ENCODE assay signal across 8 mouse cellular contexts in genomic region chr9:21213617-21214190, GRCm38 (mm10). TPM values are rescaled to one million over a fixed set of nuclear protein-coding genes. Genes with fewer than 3 reads are reported as not detected.
DNase-seq lines count a peak whose midpoint lies in the region; ATAC-seq and TF ChIP-seq lines count a peak whose summit lies in the region.

No protein-coding gene starts in this region.

- WGBS in liver, embryonic 14.5 days (ENCODE audit: insufficient replicate concordance), result 50% methylated on average over 7 of the region's 7 CpGs

- H3K4me1 ChIP-seq in liver, embryonic 14.5 days (replicated peaks; ENCODE audit: control insufficient read depth in 2 of 2, insufficient read depth in 2 of 2, low read length in 1 of 2), result no peaks in the 10 kb centered on the region; a peak in 1 of 4 replicates

- H3K27me3 ChIP-seq in liver, embryonic 14.5 days (ENCODE audit: control insufficient read depth, insufficient read depth, low read length), result no peaks in the 10 kb centered on the region

- TF ChIP-seq EP300 in liver, embryonic 14.5 days (IDR thresholded peaks at IDR 0.05; ENCODE audit: low read depth), result no peak

- no peak overlapping the region for H3K4me3 ChIP-seq in left cerebral cortex, adult 2 months
- no peak overlapping the region for H3K4me3 ChIP-seq in liver, embryonic 14.5 days (ENCODE audit: insufficient read depth in 1 of 2, low read depth in 2 of 2, low read length in 2 of 2)

- no peak overlapping the region for H3K9ac ChIP-seq in liver, embryonic 14.5 days (replicated peaks)

- H3K9me3 ChIP-seq in liver, embryonic 14.5 days (ENCODE audit: control insufficient read depth, low read length), result no peaks in the 10 kb centered on the region

- intact Hi-C loops in left cerebral cortex, adult 2 months (cut with DNase I), result no loop called here

- H3K4me2 ChIP-seq in liver, embryonic 14.5 days (ENCODE audit: low read depth), result no peak overlapping the region

- no peak overlapping the region for H3K27ac ChIP-seq in left cerebral cortex, adult 2 months
- H3K27ac ChIP-seq in liver, embryonic 14.5 days, result no peak overlapping the region

- TF ChIP-seq CTCF in left cerebral cortex, adult 2 months (IDR thresholded peaks at IDR 0.05), result peak; percentile 53
- TF ChIP-seq CTCF in liver, embryonic 14.5 days (IDR thresholded peaks at IDR 0.05; ENCODE audit: low read depth), result peak; percentile 80

- peak; percentile 61 for DNase-seq in CD4-positive, CD25-positive, alpha-beta regulatory T cell, adult 2 months (ENCODE audit: low read depth, low spot score)
- no peak for DNase-seq in left cerebral cortex, adult 2 months (ENCODE audit: extremely low spot score in 1 of 2, low spot score in 2 of 2)
- DNase-seq in left cerebral cortex, adult 11 months (ENCODE audit: low spot score), result no peak
- DNase-seq in brain, adult 2 months (ENCODE audit: low read depth, low spot score), result peak; percentile 76
- no peak for DNase-seq in liver, embryonic 14.5 days (ENCODE audit: low read depth in 3 of 3, low spot score in 3 of 3)
- DNase-seq in frontal cortex, postnatal 14 days (ENCODE audit: low spot score in 2 of 2), result no peak
- no peak for DNase-seq in thymus, adult 18-20 months

- no peaks in the 10 kb centered on the region for H3K36me3 ChIP-seq in liver, embryonic 14.5 days (replicated peaks; ENCODE audit: control insufficient read depth, insufficient read depth, low read depth)

- ATAC-seq in CD4-positive, CD25-positive, alpha-beta regulatory T cell, adult 4 months, result no peak
- ATAC-seq in liver, embryonic 14.5 days (ENCODE audit: insufficient read depth), result no peak

RNA-seq across cellular contexts. Expression of gene Keap1, which starts 25.5 kb away (rescaled TPM):
- polyA plus RNA-seq in CD4-positive, CD25-positive, alpha-beta regulatory T cell, adult 4 months (2017; shearing (Covaris generic)), result 10 to 100 TPM; 20.1 to 43.4 TPM
- total RNA-seq in left cerebral cortex, adult 2 months (2021), result 10 to 100 TPM; 53.0 to 53.7 TPM
- polyA plus RNA-seq in liver, embryonic 14.5 days (2012; rRNA removed), result 15.1 and 15.8 TPM in 2 replicates
- 15.6 and 16.4 TPM in 2 replicates for polyA plus RNA-seq in liver, embryonic 14.5 days (2014; fragmentation: Nextera tagmentation; extraction: Ambion mirVana)

RNA-seq across cellular contexts. Expression of gene S1pr5, which starts 34.5 kb away (rescaled TPM):
- polyA plus RNA-seq in CD4-positive, CD25-positive, alpha-beta regulatory T cell, adult 4 months (2017; shearing (Covaris generic)), result under 1 TPM in 1 of 2 experiments, not detected in 1; 0.12 TPM
- total RNA-seq in left cerebral cortex, adult 2 months (2021), result 1 to 10 TPM; 6.8 to 8.3 TPM
- 0.06 TPM in 2 replicates for polyA plus RNA-seq in liver, embryonic 14.5 days (2012; rRNA removed)
- polyA plus RNA-seq in liver, embryonic 14.5 days (2014; fragmentation: Nextera tagmentation; extraction: Ambion mirVana), result 0.09 and 0.10 TPM in 2 replicates

RNA-seq across cellular contexts. Expression of gene Pde4a, which starts 48.2 kb away (rescaled TPM):
- 1 to 10 TPM in 1 of 2 experiments, under 1 TPM in 1; 0.67 to 1.3 TPM for polyA plus RNA-seq in CD4-positive, CD25-positive, alpha-beta regulatory T cell, adult 4 months (2017; shearing (Covaris generic))
- total RNA-seq in left cerebral cortex, adult 2 months (2021), result 100 to 1,000 TPM; 101 to 106 TPM
- 1.3 and 1.4 TPM in 2 replicates for polyA plus RNA-seq in liver, embryonic 14.5 days (2012; rRNA removed)
- 1.1 and 1.4 TPM in 2 replicates for polyA plus RNA-seq in liver, embryonic 14.5 days (2014; fragmentation: Nextera tagmentation; extraction: Ambion mirVana)

RNA-seq across cellular contexts. Expression of gene Atg4d, which starts 51.4 kb away (rescaled TPM):
- 10 to 100 TPM; 25.3 to 29.8 TPM for polyA plus RNA-seq in CD4-positive, CD25-positive, alpha-beta regulatory T cell, adult 4 months (2017; shearing (Covaris generic))
- 10 to 100 TPM; 45.3 to 49.5 TPM for total RNA-seq in left cerebral cortex, adult 2 months (2021)
- 21.5 and 38.9 TPM in 2 replicates for polyA plus RNA-seq in liver, embryonic 14.5 days (2012; rRNA removed)
- polyA plus RNA-seq in liver, embryonic 14.5 days (2014; fragmentation: Nextera tagmentation; extraction: Ambion mirVana), result 69.3 and 78.1 TPM in 2 replicates

Comparison
In these comparisons a context has a peak if more than half of its experiments do, and no peak if none do; other contexts are left out.
1. DNase-seq: peak in CD4-positive, CD25-positive, alpha-beta regulatory T cell, adult 2 months (single experiment) and brain, adult 2 months (single experiment); none in left cerebral cortex, adult 2 months (0 of 2), left cerebral cortex, adult 11 months (single experiment), liver, embryonic 14.5 days (0 of 3), frontal cortex, postnatal 14 days (0 of 2) and thymus, adult 18-20 months (0 of 2).